Mouse (Mus musculus) intestine, embryonic 14.5 days (tissue): Measurements from ENCODE around the gene Neurog1. TPM values are rescaled to one million over a fixed set of nuclear protein-coding genes. Genes with fewer than 3 reads are reported as not detected.

Experiments used
- ATAC-seq: fragments of 200-750 bp; cut with Nextera tagmentation; replicated peaks from 2 replicates; pipeline ENCODE4 v1.8.0; 2017; ENCODE audit warnings: low read depth, moderate number of reproducible peaks, moderate TSS enrichment, moderate library complexity; ENCODE audit not compliant: low FRiP score, low TSS enrichment
- DNase-seq: peaks from one replicate; pipeline ENCODE4 v3.0.0-alpha.2; 2018; ENCODE audit warnings: low spot score
- H3K27ac ChIP-seq: fragments of 300-500 bp; sonication (generic); 2 replicates; pipeline ENCODE4 v1.5.1; 2014; ENCODE audit warnings: low read depth, mild to moderate bottlenecking, control low read depth
- H3K27me3 ChIP-seq: fragments of 300-500 bp; sonication (generic); replicated peaks from 2 replicates; pipeline ENCODE4 v1.6.1; 2014; ENCODE audit warnings: low read length, control low read depth; ENCODE audit not compliant: control insufficient read depth, insufficient read depth
- H3K36me3 ChIP-seq: fragments of 300-500 bp; sonication (generic); 2 replicates; pipeline ENCODE4 v1.6.1; 2014; ENCODE audit warnings: low read length, control low read depth; ENCODE audit not compliant: control insufficient read depth, insufficient read depth
- H3K4me1 ChIP-seq: fragments of 300-500 bp; sonication (generic); replicated peaks from 2 replicates; pipeline ENCODE4 v1.6.1; 2014; ENCODE audit warnings: low read length, control low read depth, mixed read lengths; ENCODE audit not compliant: control insufficient read depth, insufficient read depth
- H3K4me2 ChIP-seq: fragments of 300-500 bp; sonication (generic); 2 replicates; pipeline ENCODE4 v1.6.1; 2014; ENCODE audit warnings: low read length
- H3K4me3 ChIP-seq: fragments of 300-500 bp; sonication (generic); 2 replicates; pipeline ENCODE4 v1.5.1; 2014; ENCODE audit warnings: low read depth, low read length, control low read depth, mixed read lengths
- H3K9ac ChIP-seq: fragments of 300-500 bp; sonication (generic); 2 replicates; pipeline ENCODE4 v1.6.1; 2014; ENCODE audit warnings: mild to moderate bottlenecking, low read length
- H3K9me3 ChIP-seq: fragments of 300-500 bp; sonication (generic); 2 replicates; pipeline ENCODE4 v1.6.1; 2016; ENCODE audit warnings: low read length, control low read depth; ENCODE audit not compliant: control insufficient read depth
- WGBS: fragments of 180-500 bp; shearing (Covaris S2); extraction: QIAGEN DNeasy Blood & Tissue Kit; methylation state at CpG from one replicate; pipeline ENCODE4 v1.1.7; 2014; 5-methylcytosine and 5-hydroxymethylcytosine counted together
- polyA plus RNA-seq: library from polyadenylated mRNA; unstranded; fragments of >200 nt; fragmentation: Nextera tagmentation; extraction: Ambion mirVana; gene quantifications from 2 replicates; pipeline ENCODE4 v1.2.1, GENCODE M21; 2014

The Neurog1 gene
- polyA plus RNA-seq, 1 experiment from 2014 or later = not detected

- no peak for DNase-seq
Observed at GRCm38 (mm10) chr13:56236194-56236593, 15.8 kb downstream of the Neurog1 start.

GRCm38 (mm10) chr13:56228790-56229189, 23.2 kb downstream of the Neurog1 start:
- H3K27ac ChIP-seq = no peak overlapping the region
- 20% methylated on average over 7 of the region's 7 CpGs for WGBS
- peaks cover 74% of the 10 kb centered on the region for H3K27me3 ChIP-seq
- no peak overlapping the region for H3K4me2 ChIP-seq
- H3K4me3 ChIP-seq = no peak overlapping the region
- no peak for DNase-seq
- no peak overlapping the region for H3K9ac ChIP-seq
- no peaks in the 10 kb centered on the region for H3K9me3 ChIP-seq
- no peaks in the 10 kb centered on the region for H3K36me3 ChIP-seq
- ATAC-seq = no peak
- H3K4me1 ChIP-seq = no peaks in the 10 kb centered on the region

More at GRCm38 (mm10) chr13:56236194-56236593, 15.8 kb downstream of the Neurog1 start:
- Histone ChIP-seq H3K4me1 (no peaks in the 10 kb centered on the region), H3K9ac (no peak overlapping the region), H3K9me3 (no peaks in the 10 kb centered on the region), H3K36me3 (no peaks in the 10 kb centered on the region), H3K27ac (no peak overlapping the region), H3K4me2 (no peak overlapping the region), H3K27me3 (peaks cover 43% of the 10 kb centered on the region), H3K4me3 (no peak overlapping the region)
- ATAC-seq = no peak
- 24% methylated on average over 7 of the region's 7 CpGs for WGBS

- DNase-seq = no peak
- peaks cover 87% of the 10 kb centered on the region for H3K27me3 ChIP-seq
- H3K36me3 ChIP-seq = no peaks in the 10 kb centered on the region
- no peak overlapping the region for H3K9ac ChIP-seq
- H3K27ac ChIP-seq = no peak overlapping the region
- H3K4me2 ChIP-seq = no peak overlapping the region
- no peaks in the 10 kb centered on the region for H3K9me3 ChIP-seq
- no peak overlapping the region for H3K4me3 ChIP-seq
- ATAC-seq = no peak
- WGBS = 29% methylated on average over 10 of the region's 10 CpGs
- peaks cover 11% of the 10 kb centered on the region; the same call in 1 of the 2 replicates for H3K4me1 ChIP-seq
Observed at GRCm38 (mm10) chr13:56226175-56226954, 25.6 kb downstream of the Neurog1 start.

GRCm38 (mm10) chr13:56223625-56224024, 28.3 kb downstream of the Neurog1 start:
- DNase-seq = no peak
- WGBS = 4% methylated on average over 21 of the region's 21 CpGs
- Histone ChIP-seq H3K27me3 (peaks cover 93% of the 10 kb centered on the region), H3K4me1 (peaks cover 17% of the 10 kb centered on the region; the same call in 1 of the 2 replicates), H3K4me2 (no peak overlapping the region), H3K36me3 (no peaks in the 10 kb centered on the region), H3K27ac (no peak overlapping the region), H3K4me3 (no peak overlapping the region), H3K9ac (no peak overlapping the region), H3K9me3 (no peaks in the 10 kb centered on the region)
- no peak for ATAC-seq

GRCm38 (mm10) chr13:56222849-56223246, 29.1 kb downstream of the Neurog1 start:
- ATAC-seq (no peak), DNase-seq (no peak)
- Histone ChIP-seq H3K27me3 (peaks cover 91% of the 10 kb centered on the region), H3K4me2 (no peak overlapping the region), H3K4me1 (peaks cover 17% of the 10 kb centered on the region; the same call in 1 of the 2 replicates), H3K36me3 (no peaks in the 10 kb centered on the region), H3K4me3 (no peak overlapping the region), H3K9ac (no peak overlapping the region), H3K9me3 (no peaks in the 10 kb centered on the region), H3K27ac (no peak overlapping the region)
- WGBS = 6% methylated on average over 4 of the region's 4 CpGs

GRCm38 (mm10) chr13:56221995-56222848, 29.7 kb downstream of the Neurog1 start:
- no peak overlapping the region for H3K27ac ChIP-seq
- H3K9ac ChIP-seq = no peak overlapping the region
- peaks cover 86% of the 10 kb centered on the region for H3K27me3 ChIP-seq
- ATAC-seq (no peak; the same call in 1 of the 2 replicates), DNase-seq (peak; percentile 66)
- H3K4me2 ChIP-seq = peak overlapping the region; percentile 73
- no peaks in the 10 kb centered on the region for H3K36me3 ChIP-seq
- H3K4me3 ChIP-seq = peak overlapping the region; percentile 34
- 2% methylated on average over 50 of the region's 50 CpGs for WGBS
- H3K4me1 ChIP-seq = peaks cover 17% of the 10 kb centered on the region; the same call in 1 of the 2 replicates
- H3K9me3 ChIP-seq = no peaks in the 10 kb centered on the region

GRCm38 (mm10) chr13:56221129-56221910, 30.6 kb downstream of the Neurog1 start:
- WGBS = under 1% methylated on average over 46 of the region's 46 CpGs
- no peak for DNase-seq
- H3K4me2 ChIP-seq = peak overlapping the region; percentile 73
- H3K27ac ChIP-seq = no peak overlapping the region
- peaks cover 86% of the 10 kb centered on the region for H3K27me3 ChIP-seq
- H3K36me3 ChIP-seq = no peaks in the 10 kb centered on the region
- ATAC-seq = peak; percentile 64; the same call in 1 of the 2 replicates
- peak overlapping the region; percentile 35 for H3K9ac ChIP-seq
- H3K4me1 ChIP-seq = peaks cover 17% of the 10 kb centered on the region; the same call in 1 of the 2 replicates
- H3K9me3 ChIP-seq = no peaks in the 10 kb centered on the region
- peak overlapping the region; percentile 34 for H3K4me3 ChIP-seq

- 49% methylated on average over 9 of the region's 9 CpGs for WGBS
- no peak overlapping the region for H3K9ac ChIP-seq
- H3K36me3 ChIP-seq = no peaks in the 10 kb centered on the region
- ATAC-seq = no peak
- H3K4me3 ChIP-seq = no peak overlapping the region
- DNase-seq = no peak
- H3K27me3 ChIP-seq = peaks cover 76% of the 10 kb centered on the region
- no peak overlapping the region for H3K27ac ChIP-seq
- peaks cover 17% of the 10 kb centered on the region; the same call in 1 of the 2 replicates for H3K4me1 ChIP-seq
- H3K4me2 ChIP-seq = no peak overlapping the region
- no peaks in the 10 kb centered on the region for H3K9me3 ChIP-seq
Observed at GRCm38 (mm10) chr13:56219254-56219653, 32.7 kb downstream of the Neurog1 start.
